Mouse (Mus musculus) telencephalon, adult 2 months (tissue): ENCODE measurements around the gene Agap1.

Experiments used
- DNase-seq: peaks from one replicate; pipeline ENCODE4 v3.0.0-alpha.2; 2011; ENCODE audit warnings: low read depth, low spot score

Gene Agap1

GRCm38 (mm10) chr1:89576985-89577384 lies 122.4 kb downstream of the Agap1 start:
- DNase-seq = peak; percentile 97

GRCm38 (mm10) chr1:89580031-89580998 lies 125.7 kb downstream of the Agap1 start:
- DNase-seq = peak; percentile 73

GRCm38 (mm10) chr1:89580999-89581765 lies 126.6 kb downstream of the Agap1 start:
- DNase-seq = no peak

GRCm38 (mm10) chr1:89581766-89582125 lies 127.1 kb downstream of the Agap1 start:
- DNase-seq = no peak

GRCm38 (mm10) chr1:89583369-89583768 lies 128.8 kb downstream of the Agap1 start:
- no peak for DNase-seq

- DNase-seq = peak; percentile 65
Observed at GRCm38 (mm10) chr1:89586991-89587683, 132.5 kb downstream of the Agap1 start.

- DNase-seq = peak; percentile 79
Observed at GRCm38 (mm10) chr1:89588154-89588553, 133.5 kb downstream of the Agap1 start.

- DNase-seq = no peak
Observed at GRCm38 (mm10) chr1:89590994-89591393, 136.4 kb downstream of the Agap1 start.

- DNase-seq = no peak
Observed at GRCm38 (mm10) chr1:89593219-89593618, 138.6 kb downstream of the Agap1 start.

GRCm38 (mm10) chr1:89594999-89595398 lies 140.4 kb downstream of the Agap1 start:
- DNase-seq = no peak

GRCm38 (mm10) chr1:89595421-89595820 lies 140.8 kb downstream of the Agap1 start:
- no peak for DNase-seq

GRCm38 (mm10) chr1:89596223-89596622 lies 141.6 kb downstream of the Agap1 start:
- DNase-seq = no peak

GRCm38 (mm10) chr1:89598906-89599305 lies 144.3 kb downstream of the Agap1 start:
- DNase-seq = no peak

GRCm38 (mm10) chr1:89599983-89600741 lies 145.6 kb downstream of the Agap1 start:
- DNase-seq = no peak

- no peak for DNase-seq
Observed at GRCm38 (mm10) chr1:89601349-89601748, 146.7 kb downstream of the Agap1 start.

GRCm38 (mm10) chr1:89602879-89603278 lies 148.3 kb downstream of the Agap1 start:
- peak; percentile 58 for DNase-seq

- DNase-seq = no peak
Observed at GRCm38 (mm10) chr1:89606612-89607011, 152.0 kb downstream of the Agap1 start.

GRCm38 (mm10) chr1:89608766-89609165 lies 154.2 kb downstream of the Agap1 start:
- DNase-seq = no peak

- DNase-seq = no peak
Observed at GRCm38 (mm10) chr1:89609964-89610363, 155.4 kb downstream of the Agap1 start.

- no peak for DNase-seq
Observed at GRCm38 (mm10) chr1:89611521-89611920, 156.9 kb downstream of the Agap1 start.

GRCm38 (mm10) chr1:89613234-89613870 lies 158.7 kb downstream of the Agap1 start:
- DNase-seq = no peak
